Mouse (Mus musculus) right cerebral cortex, adult 2 months (tissue): ENCODE measurements at regions not wholly inside any gene's neighbourhood (a gene's known extent, or its start where the extent isn't known, plus 50 kb on each side); places are given as distances from the start of the nearest gene placed in this dataset.
A peak's percentile ranks its signal among the peaks of the same experiment; 100 is the strongest.

ENCODE experiments used
- DNase-seq, 2 experiments: peaks; one replicate each; pipeline ENCODE4 v3.0.0; 2021 to 2022; ENCODE audit warnings: low spot score in 2 of 2

DNA sequence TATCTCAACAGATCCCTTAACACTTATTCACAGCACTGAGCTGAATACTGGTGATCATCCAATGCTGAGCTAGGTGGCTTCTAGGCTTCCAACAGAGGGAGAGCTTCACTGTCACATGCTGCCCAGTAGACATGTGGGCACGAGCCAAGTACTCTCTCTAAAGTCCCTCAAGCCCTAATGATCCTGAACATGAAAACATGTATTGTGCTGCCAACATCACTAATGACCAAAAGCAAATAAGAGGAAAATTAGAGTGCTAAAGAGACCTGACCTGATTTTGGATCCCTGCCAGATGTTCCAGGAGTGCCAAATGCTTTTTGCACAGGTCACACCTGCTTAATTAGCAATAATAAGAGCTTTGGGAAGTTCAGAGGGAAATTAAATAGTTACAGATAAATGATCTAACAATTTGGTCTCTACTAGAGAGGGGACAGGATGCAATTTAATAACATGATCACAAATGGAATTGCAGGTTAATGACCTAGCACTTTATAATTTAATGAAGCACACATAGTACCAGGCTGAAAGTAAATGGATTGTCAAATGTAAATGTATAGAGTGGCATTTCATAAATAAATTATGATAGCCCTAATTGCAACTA, 215.6 kb upstream of the Ins1 start:
- DNase-seq = no peak

DNA sequence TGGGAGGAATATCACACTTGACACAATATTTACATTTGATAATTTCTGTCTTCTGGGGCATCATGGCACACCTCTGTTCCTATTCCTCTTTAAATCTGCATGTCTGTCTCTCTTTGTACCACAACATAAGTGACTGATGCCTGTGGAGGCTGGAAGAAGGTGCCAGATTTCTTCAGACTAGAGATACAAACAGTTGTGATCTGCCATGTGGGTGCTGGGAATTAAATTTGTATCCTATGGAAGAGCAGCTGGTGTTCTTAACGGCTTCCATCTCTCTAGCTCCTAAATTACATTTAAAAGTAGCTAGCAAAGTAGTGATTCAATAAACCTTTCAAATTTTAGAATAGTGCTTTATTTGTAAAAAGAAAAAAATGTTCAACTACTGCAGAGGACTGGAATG, 195.3 kb upstream of the Ins1 start:
- peak; percentile 17 to 35 for DNase-seq

DNA sequence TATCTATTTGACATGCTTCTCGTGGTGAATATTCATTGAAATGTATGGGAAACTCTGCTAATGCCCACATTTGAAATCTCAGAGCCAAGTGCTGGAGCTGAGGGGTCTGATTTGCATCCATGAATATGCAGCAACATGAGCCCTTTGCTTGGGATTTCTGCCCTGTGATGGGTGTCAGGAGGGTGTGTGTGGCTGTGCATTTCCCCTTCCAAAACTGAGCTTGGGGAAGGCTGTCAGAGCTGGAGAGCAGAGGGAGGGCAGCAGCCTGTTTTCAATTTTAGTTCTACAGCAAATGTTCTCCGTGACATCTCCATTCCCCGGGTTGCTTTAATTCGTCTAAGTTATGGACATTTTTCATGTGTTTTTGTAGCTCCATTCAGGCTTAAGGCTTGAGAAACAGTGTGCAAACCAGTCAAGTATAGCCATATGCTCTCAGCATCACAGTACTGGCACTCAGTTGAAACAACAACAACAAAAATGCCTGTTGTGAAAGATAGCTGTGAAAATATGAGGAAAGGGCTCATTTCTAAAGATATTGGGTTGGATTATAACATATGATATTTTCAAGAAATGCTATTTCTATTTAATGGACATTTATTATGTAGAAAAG, 194.1 kb upstream of the Ins1 start:
- DNase-seq = peak in 1 of 2 experiments; percentile 3

DNA sequence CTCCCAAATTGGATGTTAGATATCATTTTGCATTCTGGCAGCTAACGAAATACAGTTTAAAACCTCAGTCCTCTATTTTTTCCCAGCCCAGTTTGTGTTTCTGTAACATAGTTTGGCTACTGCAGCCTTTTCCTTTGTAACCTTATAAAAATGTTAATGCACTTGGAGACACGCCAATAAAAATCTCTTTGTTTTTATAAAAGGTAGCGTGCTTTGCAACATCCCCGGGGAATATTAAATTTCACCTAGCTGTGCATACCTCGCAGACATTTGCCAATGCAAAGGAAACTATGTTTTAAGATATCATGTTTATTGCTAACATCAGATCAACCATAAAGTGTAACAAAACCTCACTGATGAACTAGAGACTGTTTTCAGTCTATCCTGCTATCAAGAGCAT, 192.9 kb upstream of the Ins1 start:
- no peak for DNase-seq

DNA sequence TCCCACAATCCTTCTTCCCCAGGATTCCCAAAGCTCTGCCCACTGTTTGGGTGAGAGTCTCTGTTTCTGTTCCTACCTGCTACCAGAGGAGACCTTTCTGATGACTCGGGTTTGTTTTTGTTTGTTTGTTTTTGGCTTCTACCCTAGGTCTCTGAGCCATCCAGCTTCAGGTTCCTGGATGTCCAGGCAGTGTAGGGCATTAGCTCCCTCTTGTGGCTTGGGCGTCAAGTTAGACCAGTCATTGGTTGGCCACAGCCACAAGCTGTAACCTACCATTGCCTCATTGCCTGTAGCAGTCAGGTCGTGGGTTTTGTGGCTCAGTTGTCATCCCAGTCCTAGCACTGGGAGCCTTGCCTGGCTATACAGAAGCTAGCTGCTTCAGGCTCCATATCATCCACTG, 185.1 kb upstream of the Ins1 start:
- no peak for DNase-seq

DNA sequence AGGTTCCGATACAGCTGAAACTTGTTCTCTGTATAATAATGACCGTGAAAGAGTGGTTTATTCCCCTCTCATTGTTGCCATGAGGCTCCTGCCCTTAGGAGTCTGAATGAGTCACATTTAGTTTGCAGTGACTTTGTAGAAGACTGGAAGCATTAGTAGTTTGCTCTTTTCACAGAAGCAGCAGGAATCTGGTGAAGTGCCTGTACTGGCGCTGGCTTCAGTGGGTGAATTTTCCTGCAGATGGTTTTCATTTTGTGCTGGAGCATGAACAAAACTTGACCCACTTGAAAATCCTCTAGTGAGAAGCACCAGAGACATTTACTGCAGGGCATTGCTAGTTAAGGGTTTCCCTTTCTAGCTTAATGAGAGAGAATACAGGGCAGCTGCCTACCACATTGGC, 151.7 kb upstream of the Ins1 start:
- peak in 1 of 2 experiments; percentile 4 for DNase-seq
